Mouse (Mus musculus) liver, embryonic 13.5 days (tissue): ENCODE results near the gene Srm. TPM values are rescaled to one million over a fixed set of nuclear protein-coding genes. Genes with fewer than 3 reads are reported as not detected.

Experiments used
- ATAC-seq: fragments of 200-750 bp; cut with Nextera tagmentation; 2 replicates; pipeline ENCODE4 v1.8.0; 2017; ENCODE audit warnings: low read depth, mild to moderate bottlenecking, moderate number of reproducible peaks, moderate library complexity
- DNase-seq: peaks from one replicate; pipeline ENCODE4 v3.0.0; 2022
- H3K27ac ChIP-seq: fragments of 300-500 bp; sonication (generic); 2 replicates; pipeline ENCODE4 v1.5.1; 2015; ENCODE audit warnings: moderate library complexity, mild to moderate bottlenecking, inconsistent platforms
- H3K27me3 ChIP-seq: fragments of 300-500 bp; sonication (generic); 2 replicates; pipeline ENCODE4 v1.6.1; 2015; ENCODE audit warnings: mild to moderate bottlenecking, inconsistent platforms
- H3K36me3 ChIP-seq: fragments of 300-500 bp; sonication (generic); 2 replicates; pipeline ENCODE4 v1.6.1; 2015; ENCODE audit warnings: mild to moderate bottlenecking, inconsistent platforms
- H3K4me1 ChIP-seq: fragments of 300-500 bp; sonication (generic); replicated peaks from 2 replicates; pipeline ENCODE4 v1.6.1; 2015; ENCODE audit warnings: inconsistent platforms
- H3K4me2 ChIP-seq: fragments of 300-500 bp; sonication (generic); 2 replicates; pipeline ENCODE4 v1.6.1; 2015; ENCODE audit warnings: inconsistent platforms, mild to moderate bottlenecking, moderate library complexity
- H3K4me3 ChIP-seq: fragments of 300-500 bp; sonication (generic); replicated peaks from 2 replicates; pipeline ENCODE4 v1.5.1; 2015; ENCODE audit warnings: mild to moderate bottlenecking, inconsistent platforms
- H3K9ac ChIP-seq: fragments of 300-500 bp; sonication (generic); 2 replicates; pipeline ENCODE4 v1.6.1; 2015; ENCODE audit warnings: mild to moderate bottlenecking, inconsistent platforms
- H3K9me3 ChIP-seq: fragments of 300-500 bp; sonication (generic); replicated peaks from 2 replicates; pipeline ENCODE4 v1.6.1; 2016; ENCODE audit warnings: inconsistent platforms
- whole genome bisulfite sequencing: fragments of 180-500 bp; shearing (Covaris S2); methylation state at CpG from one replicate; pipeline ENCODE4 v1.1.7; 2015; ENCODE audit not compliant: insufficient replicate concordance; 5-methylcytosine and 5-hydroxymethylcytosine counted together
- polyA plus RNA-seq: library from polyadenylated mRNA; unstranded; fragments of >200 nt; fragmentation: Nextera tagmentation; extraction: Ambion mirVana; gene quantifications from 2 replicates; pipeline ENCODE4 v1.2.1, GENCODE M21; 2015

Gene Srm
- 235 and 259 TPM in 2 replicates for polyA plus RNA-seq

DNA sequence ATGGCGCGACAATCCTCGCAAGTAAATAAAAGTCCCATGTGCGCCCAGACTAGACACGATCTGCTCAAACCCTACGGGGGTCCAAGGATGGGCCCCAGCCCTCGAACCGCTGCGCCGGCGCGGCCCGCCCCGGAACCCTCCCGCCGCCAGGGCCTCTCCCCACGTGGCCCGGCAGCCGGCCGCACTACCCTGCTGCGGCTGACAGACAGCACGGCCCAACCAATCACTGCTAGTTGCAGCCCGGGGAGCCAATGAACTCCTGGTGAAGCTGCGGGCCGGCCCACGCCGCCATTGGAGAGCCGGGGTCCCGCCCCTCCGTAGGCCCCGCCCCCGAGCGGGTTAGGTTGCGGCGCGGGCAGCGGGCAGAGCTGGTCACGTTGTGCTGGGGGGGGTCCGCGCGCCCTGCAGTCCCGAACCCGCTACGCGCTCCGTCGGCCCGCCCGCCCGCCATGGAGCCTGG, at the start of gene Srm:
TSS of gene Srm (plus strand) at position 333 of the 460 bp plus-strand sequence.
- WGBS = under 1% methylated on average over 50 of the region's 50 CpGs
- no peaks in the 10 kb centered on the region for H3K27me3 ChIP-seq
- H3K4me2 ChIP-seq = peak within 1 kb of the TSS; percentile 96
- peak within 1 kb of the TSS; percentile 92 for H3K9ac ChIP-seq
- peaks cover 48% of the 10 kb centered on the region for H3K4me1 ChIP-seq
- DNase-seq (peak; percentile 95), ATAC-seq (peak; percentile 99)
- H3K9me3 ChIP-seq = no peaks in the 10 kb centered on the region
- H3K27ac ChIP-seq = peak within 1 kb of the TSS; percentile 79
- H3K36me3 ChIP-seq = peaks cover 38% of the 10 kb centered on the region
- H3K4me3 ChIP-seq = peak within 1 kb of the TSS; percentile 93

DNA sequence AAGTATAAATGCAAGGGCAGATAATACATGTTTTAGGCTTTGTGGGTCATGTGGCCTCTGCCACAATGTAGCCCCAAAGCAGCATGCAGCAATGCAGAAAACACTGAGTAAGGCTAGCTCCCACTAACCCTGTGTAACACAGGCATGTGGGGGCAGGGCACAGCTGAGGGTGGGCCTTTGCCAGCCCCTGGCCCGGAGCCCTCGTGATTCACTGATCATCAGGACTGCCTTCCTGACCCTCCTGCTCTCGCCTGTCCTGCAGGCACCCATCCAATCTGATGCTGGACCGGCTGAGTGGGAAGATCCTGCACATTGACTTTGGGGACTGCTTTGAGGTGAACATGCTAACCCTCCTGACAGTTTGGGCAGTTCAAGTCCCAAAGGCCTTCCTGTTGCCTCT, 42.2 kb upstream of the Srm start:
- no peaks in the 10 kb centered on the region for H3K9me3 ChIP-seq
- H3K36me3 ChIP-seq = peaks cover 91% of the 10 kb centered on the region
- DNase-seq (no peak), ATAC-seq (no peak)
- no peak overlapping the region for H3K4me3 ChIP-seq
- H3K9ac ChIP-seq = no peak overlapping the region
- 80% methylated on average over 4 of the region's 4 CpGs for WGBS
- H3K4me1 ChIP-seq = no peaks in the 10 kb centered on the region
- H3K27ac ChIP-seq = no peak overlapping the region
- H3K27me3 ChIP-seq = no peaks in the 10 kb centered on the region
- no peak overlapping the region for H3K4me2 ChIP-seq

DNA sequence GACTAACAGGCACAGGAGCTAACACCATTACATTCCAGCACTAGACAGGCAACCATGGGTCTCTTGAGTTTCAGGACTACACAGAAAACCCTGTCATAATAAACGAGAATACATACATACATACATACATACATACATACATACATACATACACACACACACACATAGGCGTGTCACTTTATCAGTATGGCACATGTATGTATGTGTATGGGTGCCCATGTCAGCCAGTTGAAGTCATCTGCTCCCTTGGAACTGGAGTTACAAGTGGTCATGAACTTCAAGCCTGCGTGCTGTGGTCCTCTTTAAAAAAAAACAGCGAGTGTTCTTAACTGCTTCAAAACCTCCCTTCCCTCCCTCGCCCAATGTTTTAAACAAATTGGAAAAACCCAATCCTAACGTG, 33.5 kb upstream of the Srm start:
- ATAC-seq = peak; percentile 29; the same call in 1 of the 2 replicates

DNA sequence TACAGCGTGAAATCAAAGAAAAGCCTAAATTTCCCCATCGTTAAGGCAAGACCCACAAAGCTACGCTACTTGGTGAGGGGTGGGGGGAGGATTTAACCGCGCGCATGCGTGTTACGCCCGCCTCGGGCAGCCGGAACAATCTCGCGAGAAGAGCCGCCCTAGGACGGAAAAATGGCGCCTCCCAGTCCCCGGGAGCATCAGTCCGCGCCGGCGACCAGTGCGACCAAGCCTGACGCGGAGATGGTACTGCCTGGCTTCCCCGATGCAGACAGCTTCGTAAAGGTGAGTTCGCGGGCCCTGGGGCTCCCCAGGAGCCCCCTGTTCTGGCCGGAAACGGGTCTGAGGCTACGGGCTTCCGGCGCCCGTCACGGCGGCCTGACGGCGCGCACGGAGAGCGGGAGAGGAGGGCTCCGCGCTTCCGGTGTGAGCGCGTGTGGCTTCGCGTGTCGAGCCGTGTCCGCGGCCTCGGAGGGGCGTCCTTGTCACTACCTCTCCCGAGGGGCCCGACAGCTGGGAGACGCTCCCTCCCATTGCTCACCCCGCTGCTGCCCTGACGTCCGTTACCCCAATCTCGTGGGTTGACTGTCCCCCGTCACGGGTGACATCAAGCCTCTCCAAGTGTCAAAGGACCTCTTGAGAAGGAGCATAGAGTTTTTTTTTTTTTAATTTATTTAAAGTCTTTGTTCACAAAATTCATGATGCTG, 32.9 kb upstream of the Srm start, which contains the start of gene Exosc10:
TSS of gene Exosc10 (plus strand) at position 133 of the 704 bp plus-strand sequence.
- Histone ChIP-seq H3K27me3 (no peaks in the 10 kb centered on the region), H3K9ac (peak within 1 kb of the TSS; percentile 89), H3K27ac (peak within 1 kb of the TSS; percentile 72), H3K4me3 (peak within 1 kb of the TSS; percentile 88), H3K4me1 (peaks cover 14% of the 10 kb centered on the region), H3K4me2 (peak within 1 kb of the TSS; percentile 89), H3K9me3 (no peaks in the 10 kb centered on the region), H3K36me3 (peaks cover 59% of the 10 kb centered on the region)
- ATAC-seq = peak; percentile 91
- peak; percentile 69 for DNase-seq
- under 1% methylated on average over 63 of the region's 63 CpGs for whole genome bisulfite sequencing

More for the DNA sequence above, 33.5 kb upstream of the Srm start:
- Histone ChIP-seq H3K4me2 (peak overlapping the region; percentile 89), H3K27me3 (no peaks in the 10 kb centered on the region), H3K27ac (peak overlapping the region; percentile 72), H3K9me3 (no peaks in the 10 kb centered on the region), H3K9ac (peak overlapping the region; percentile 89), H3K4me1 (peaks cover 14% of the 10 kb centered on the region), H3K36me3 (peaks cover 59% of the 10 kb centered on the region), H3K4me3 (peak overlapping the region; percentile 88)
- 23% methylated on average over 6 of the region's 6 CpGs for WGBS
- no peak for DNase-seq

DNA sequence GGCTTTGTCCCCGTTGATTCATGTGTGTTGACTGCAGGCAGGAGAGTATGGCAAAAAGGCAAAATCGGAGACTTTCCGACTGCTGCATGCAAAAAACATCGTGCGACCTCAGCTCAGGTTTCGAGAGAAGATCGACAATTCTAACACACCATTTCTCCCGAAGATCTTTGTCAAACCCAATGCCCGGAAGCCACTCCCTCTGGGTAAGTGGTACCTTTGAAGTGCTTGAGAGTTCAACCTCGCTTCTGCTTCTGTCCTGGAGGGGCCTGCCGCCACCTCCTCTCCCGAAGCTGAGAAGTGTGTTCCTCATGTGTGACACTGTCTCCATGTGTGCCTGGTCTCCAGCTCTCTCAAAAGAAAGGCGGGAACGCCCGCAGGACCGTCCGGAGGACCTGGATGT, 28.6 kb upstream of the Srm start:
- no peak for DNase-seq
- Histone ChIP-seq H3K4me1 (peaks cover 12% of the 10 kb centered on the region), H3K9ac (no peak overlapping the region), H3K4me3 (no peak overlapping the region), H3K27ac (no peak overlapping the region), H3K36me3 (peaks cover 78% of the 10 kb centered on the region), H3K27me3 (no peaks in the 10 kb centered on the region), H3K4me2 (no peak overlapping the region), H3K9me3 (no peaks in the 10 kb centered on the region)
- 92% methylated on average over 17 of the region's 17 CpGs for WGBS
- ATAC-seq = no peak

DNA sequence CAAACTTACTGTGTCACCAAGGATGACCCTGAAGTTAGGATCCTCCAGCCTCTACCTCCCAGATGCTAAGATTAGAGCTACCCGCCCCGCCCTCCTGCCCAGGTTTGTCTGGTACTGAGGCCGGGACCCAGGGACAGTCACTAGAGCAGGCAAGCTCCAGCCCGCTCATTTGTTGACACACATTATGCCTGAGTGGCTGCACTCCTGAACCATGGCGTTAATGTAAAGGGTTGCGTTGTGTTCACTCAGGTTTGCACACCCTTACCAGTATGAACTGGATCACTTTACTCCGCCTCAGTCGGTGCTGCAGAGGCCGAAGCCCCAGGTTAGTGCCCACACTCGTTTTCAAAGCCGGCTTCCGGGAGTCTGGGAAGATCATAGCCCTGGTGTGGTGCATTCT, 27.7 kb upstream of the Srm start:
- Histone ChIP-seq H3K4me3 (no peak overlapping the region), H3K27ac (no peak overlapping the region), H3K9ac (no peak overlapping the region), H3K4me2 (no peak overlapping the region), H3K9me3 (no peaks in the 10 kb centered on the region), H3K27me3 (no peaks in the 10 kb centered on the region), H3K4me1 (peaks cover 9% of the 10 kb centered on the region), H3K36me3 (peaks cover 87% of the 10 kb centered on the region)
- DNase-seq (no peak), ATAC-seq (no peak)
- WGBS = 86% methylated on average over 12 of the region's 12 CpGs

DNA sequence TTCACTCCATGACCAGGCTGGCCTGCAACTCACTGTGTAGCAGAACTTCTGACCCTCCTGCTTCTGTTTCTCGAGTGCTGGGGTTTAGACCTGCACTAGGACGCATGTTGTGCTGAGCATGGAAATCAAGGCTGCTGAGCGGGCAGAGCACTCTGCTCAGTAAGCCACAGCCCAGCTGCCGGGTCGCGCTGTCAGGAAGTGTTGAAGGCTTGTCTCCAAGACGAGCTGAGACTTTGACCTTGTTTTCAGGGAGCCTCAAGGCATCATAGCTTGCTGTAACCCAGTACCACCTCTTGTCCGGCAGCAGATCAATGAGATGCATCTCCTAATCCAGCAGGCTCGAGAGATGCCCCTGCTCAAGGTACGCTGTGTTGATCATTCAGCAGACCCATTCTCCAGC, 21.2 kb upstream of the Srm start:
- 86% methylated on average over 10 of the region's 10 CpGs for WGBS
- DNase-seq (no peak), ATAC-seq (no peak)
- H3K9me3 ChIP-seq = no peaks in the 10 kb centered on the region
- no peak overlapping the region for H3K4me3 ChIP-seq
- no peak overlapping the region for H3K4me2 ChIP-seq
- peaks cover 95% of the 10 kb centered on the region for H3K36me3 ChIP-seq
- no peaks in the 10 kb centered on the region for H3K4me1 ChIP-seq
- H3K27me3 ChIP-seq = no peaks in the 10 kb centered on the region
- H3K9ac ChIP-seq = no peak overlapping the region
- H3K27ac ChIP-seq = no peak overlapping the region

DNA sequence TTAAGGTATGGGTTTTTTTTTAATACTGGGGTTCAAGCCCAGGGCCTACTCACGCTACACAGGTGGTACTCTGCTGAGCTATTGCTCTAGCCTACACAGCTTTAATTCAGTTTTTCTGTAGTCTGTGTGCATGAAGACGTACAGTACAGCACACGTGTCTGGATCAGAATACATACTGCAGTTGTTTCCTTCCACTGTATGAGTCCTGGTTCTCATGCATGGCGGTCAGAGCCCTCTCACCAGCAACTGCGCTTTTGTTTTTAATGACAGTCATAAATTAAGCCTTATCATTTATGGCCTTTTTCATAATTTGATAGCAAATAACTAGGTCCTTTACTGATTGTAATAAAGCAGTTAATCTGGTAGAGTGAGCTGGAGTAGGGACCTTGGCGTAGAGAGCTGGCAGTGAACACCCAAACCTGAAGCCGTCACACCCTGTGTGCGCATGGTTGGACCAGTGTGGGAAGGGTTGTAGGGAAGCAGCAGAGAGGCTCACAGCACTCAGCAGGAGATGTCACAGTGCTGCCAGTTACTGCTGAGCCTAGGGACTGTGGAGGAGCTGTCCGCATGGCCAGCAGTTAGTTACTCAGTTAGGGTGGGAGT, 20.5 kb upstream of the Srm start:
- no peaks in the 10 kb centered on the region for H3K9me3 ChIP-seq
- ATAC-seq (no peak), DNase-seq (no peak)
- H3K4me2 ChIP-seq = no peak overlapping the region
- H3K9ac ChIP-seq = no peak overlapping the region
- no peaks in the 10 kb centered on the region for H3K4me1 ChIP-seq
- peaks cover 95% of the 10 kb centered on the region for H3K36me3 ChIP-seq
- H3K27me3 ChIP-seq = no peaks in the 10 kb centered on the region
- WGBS = 91% methylated on average over 9 of the region's 9 CpGs
- H3K27ac ChIP-seq = no peak overlapping the region
- no peak overlapping the region for H3K4me3 ChIP-seq

DNA sequence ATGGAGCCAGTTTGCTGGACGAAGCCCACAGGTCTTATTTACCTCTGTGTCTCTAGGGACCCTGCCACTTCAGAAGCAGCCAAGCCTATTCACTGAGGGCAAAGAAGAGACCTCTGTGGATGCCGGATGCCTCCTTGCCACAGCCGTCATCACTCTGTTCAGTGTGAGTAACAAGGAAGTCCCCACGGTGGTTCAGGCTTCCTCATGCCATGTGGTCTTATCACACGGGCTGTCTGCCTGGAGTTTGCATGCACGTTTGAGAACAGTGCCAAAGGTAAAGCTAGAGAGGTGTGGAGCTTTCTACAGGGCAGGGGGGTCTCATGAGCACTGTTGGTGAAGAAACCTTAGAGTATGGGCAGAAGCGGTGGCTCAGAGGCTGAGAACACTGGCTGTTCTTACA, 18.1 kb upstream of the Srm start:
- ATAC-seq (no peak), DNase-seq (no peak)
- H3K9ac ChIP-seq = no peak overlapping the region
- H3K9me3 ChIP-seq = no peaks in the 10 kb centered on the region
- H3K4me2 ChIP-seq = no peak overlapping the region
- no peaks in the 10 kb centered on the region for H3K4me1 ChIP-seq
- H3K27me3 ChIP-seq = no peaks in the 10 kb centered on the region
- 67% methylated on average over 7 of the region's 7 CpGs for WGBS
- H3K36me3 ChIP-seq = peaks cover 95% of the 10 kb centered on the region
- H3K27ac ChIP-seq = no peak overlapping the region
- H3K4me3 ChIP-seq = no peak overlapping the region

DNA sequence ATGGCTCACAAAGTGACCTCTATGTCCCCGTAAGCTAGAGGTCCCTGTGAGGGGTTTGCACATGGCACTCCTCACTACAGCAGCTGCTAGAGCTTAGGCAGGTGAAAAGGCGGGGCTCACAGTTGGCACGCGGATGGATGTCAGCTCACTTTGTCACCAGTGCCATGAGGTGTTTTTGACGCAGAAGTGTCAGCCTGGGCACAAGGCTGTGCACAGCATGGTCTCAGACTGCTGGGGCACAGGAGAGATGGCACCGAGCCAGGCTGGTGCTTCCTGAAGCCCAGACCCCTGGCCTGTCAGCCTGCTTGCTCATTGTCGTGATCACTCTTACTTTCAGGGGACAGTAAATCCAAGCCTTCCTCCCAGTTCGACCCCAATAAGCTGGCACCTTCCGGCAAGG, 10.5 kb upstream of the Srm start:
- Histone ChIP-seq H3K4me2 (no peak overlapping the region), H3K4me1 (peaks cover 25% of the 10 kb centered on the region), H3K27me3 (no peaks in the 10 kb centered on the region), H3K27ac (no peak overlapping the region), H3K4me3 (no peak overlapping the region), H3K9me3 (no peaks in the 10 kb centered on the region), H3K9ac (no peak overlapping the region), H3K36me3 (peaks cover 77% of the 10 kb centered on the region)
- ATAC-seq = no peak
- DNase-seq = no peak
- 81% methylated on average over 9 of the region's 9 CpGs for WGBS

DNA sequence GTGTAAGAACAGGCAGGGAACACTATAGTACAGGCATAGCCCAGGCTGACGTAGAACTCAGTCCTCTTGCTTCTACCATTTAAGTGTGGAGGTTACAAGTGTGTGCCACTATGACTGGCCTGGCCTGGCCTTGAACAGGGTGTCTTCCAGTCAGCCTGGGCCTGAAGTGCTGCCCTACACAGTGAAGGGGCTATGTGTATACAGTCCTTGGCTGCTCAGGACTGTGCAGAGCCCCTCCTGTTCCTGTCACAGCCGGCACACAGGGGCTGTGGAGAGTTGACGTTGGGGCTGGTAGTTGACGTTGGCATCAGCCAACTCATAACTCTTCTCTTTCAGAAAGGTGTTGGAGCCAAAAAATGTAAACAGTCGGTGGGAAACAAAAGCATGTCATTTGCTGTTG, 9.9 kb upstream of the Srm start:
- Histone ChIP-seq H3K36me3 (peaks cover 71% of the 10 kb centered on the region), H3K4me2 (no peak overlapping the region), H3K9me3 (no peaks in the 10 kb centered on the region), H3K9ac (no peak overlapping the region; the same call in 1 of the 2 replicates), H3K4me3 (no peak overlapping the region), H3K27me3 (no peaks in the 10 kb centered on the region), H3K4me1 (peaks cover 26% of the 10 kb centered on the region), H3K27ac (no peak overlapping the region)
- WGBS = 77% methylated on average over 5 of the region's 5 CpGs
- DNase-seq (no peak), ATAC-seq (0 out of 2 replicates have a peak, but pooled peaks have one; percentile 19)
